Mouse (Mus musculus) central nervous system, embryonic 18 days (tissue): ENCODE data around the gene Gm20431. TPM values are rescaled to one million over a fixed set of nuclear protein-coding genes. Genes with fewer than 3 reads are reported as not detected.

Experiments
- polyA plus RNA-seq: library from polyadenylated mRNA; depleted of rRNA; stranded (reverse); fragments of >200 nt; gene quantifications from 2 replicates; pipeline ENCODE4 v1.2.3, GENCODE M21; 2012; rRNA removed

Gene Gm20431
- 6.4 and 7.0 TPM in 2 replicates for polyA plus RNA-seq

DNA sequence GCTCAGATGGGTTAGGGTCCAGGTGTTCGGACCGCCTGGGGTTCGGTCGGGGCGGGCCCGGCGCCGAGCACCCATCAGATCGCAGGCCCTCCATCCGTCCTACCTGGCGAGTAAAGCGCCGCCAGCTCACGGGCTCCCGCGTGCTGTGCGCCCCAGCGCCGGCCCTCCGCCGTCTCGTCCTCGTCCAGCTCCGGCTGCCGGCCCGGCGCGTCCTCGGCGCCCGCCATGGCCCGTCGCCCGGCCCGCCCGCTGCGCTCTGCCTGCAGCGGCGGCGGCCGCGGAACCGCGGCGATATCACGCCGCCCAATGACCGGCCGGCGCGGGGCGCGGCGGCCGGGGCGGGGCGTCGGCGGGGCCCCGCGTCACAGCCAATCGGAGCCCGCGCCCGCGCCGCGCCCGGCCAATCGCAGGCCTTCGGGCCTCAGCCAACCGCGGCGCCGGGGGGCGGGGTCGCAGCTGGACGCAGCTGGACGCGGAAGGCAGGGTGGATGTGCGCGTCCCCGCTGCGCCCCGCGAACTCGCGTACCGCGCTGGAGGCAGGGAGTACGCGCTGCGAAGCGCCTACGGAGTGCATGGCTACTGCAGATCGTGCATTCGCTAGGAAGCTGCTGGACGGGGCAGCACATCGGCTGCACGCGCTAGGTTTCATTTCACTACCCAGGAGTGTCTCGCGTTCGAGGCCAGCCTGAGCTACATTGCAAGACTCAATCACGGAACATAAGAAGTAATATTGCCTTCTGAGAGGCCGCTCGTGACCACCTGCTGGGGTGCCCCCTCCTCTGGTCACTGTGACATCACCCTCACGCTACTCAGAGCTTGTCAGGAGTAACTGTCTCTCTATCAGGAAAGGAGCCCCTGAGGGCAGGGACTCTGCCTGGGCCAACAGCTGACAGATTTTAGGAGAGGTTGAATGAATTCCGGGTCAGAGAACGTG is at the start of gene Gm20431:
Gene Gm20431, minus strand, starts transcription at position 227 of the 934 bp plus-strand sequence.

DNA sequence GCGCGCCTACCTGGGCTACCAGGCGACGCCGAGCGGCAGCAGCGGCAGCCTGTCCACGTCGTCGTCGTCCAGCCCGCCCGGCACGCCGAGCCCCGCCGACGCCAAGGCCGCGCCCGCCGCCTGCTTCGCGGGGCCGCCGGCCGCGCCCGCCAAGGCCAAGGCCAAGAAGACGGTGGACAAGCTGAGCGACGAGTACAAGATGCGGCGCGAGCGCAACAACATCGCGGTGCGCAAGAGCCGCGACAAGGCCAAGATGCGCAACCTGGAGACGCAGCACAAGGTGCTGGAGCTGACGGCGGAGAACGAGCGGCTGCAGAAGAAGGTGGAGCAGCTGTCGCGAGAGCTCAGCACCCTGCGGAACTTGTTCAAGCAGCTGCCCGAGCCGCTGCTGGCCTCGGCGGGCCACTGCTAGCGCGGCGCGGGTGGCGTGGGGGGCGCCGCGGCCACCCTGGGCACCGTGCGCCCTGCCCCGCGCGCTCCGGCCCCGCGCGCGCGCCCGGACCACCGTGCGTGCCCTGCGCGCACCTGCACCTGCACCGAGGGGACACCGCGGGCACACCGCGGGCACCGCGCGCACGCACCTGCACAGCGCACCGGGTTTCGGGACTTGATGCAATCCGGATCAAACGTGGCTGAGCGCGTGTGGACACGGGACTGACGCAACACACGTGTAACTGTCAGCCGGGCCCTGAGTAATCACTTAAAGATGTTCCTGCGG is 28.4 kb upstream of the Gm20431 start, which contains the start of gene Tmem189:
Gene Tmem189, minus strand, starts transcription at position 322 of the 718 bp plus-strand sequence.

DNA sequence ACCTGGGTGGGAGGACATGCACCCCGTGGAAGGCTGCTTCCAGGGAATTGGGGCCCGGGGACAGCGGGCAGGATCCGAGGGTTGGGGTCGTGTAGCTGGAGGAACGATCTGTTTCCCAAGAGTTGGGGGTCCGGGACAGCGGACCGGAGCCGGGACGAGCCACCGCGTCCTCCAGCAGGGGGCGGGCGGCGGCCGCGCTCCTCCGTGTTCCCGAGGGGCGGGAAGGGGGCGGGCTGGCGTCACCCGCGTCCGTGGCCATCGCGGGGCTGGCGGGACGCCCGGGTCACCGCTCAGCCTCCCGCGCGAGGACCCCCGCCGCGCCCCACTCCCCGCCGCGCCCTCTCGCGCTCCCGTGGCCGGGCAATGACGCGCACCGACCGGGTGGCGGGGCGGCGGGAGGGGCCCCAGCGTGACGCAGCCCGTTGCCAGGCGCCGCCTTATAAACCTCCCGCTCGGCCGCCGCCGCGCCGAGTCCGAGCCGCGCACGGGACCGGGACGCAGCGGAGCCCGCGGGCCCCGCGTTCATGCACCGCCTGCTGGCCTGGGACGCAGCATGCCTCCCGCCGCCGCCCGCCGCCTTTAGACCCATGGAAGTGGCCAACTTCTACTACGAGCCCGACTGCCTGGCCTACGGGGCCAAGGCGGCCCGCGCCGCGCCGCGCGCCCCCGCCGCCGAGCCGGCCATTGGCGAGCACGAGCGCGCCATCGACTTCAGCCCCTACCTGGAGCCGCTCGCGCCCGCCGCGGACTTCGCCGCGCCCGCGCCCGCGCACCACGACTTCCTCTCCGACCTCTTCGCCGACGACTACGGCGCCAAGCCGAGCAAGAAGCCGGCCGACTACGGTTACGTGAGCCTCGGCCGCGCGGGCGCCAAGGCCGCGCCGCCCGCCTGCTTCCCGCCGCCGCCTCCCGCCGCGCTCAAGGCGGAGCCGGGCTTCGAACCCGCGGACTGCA is 27.5 kb upstream of the Gm20431 start, which contains the start of gene Cebpb:
Gene Cebpb, plus strand, starts transcription at position 418 of the 954 bp plus-strand sequence.

DNA sequence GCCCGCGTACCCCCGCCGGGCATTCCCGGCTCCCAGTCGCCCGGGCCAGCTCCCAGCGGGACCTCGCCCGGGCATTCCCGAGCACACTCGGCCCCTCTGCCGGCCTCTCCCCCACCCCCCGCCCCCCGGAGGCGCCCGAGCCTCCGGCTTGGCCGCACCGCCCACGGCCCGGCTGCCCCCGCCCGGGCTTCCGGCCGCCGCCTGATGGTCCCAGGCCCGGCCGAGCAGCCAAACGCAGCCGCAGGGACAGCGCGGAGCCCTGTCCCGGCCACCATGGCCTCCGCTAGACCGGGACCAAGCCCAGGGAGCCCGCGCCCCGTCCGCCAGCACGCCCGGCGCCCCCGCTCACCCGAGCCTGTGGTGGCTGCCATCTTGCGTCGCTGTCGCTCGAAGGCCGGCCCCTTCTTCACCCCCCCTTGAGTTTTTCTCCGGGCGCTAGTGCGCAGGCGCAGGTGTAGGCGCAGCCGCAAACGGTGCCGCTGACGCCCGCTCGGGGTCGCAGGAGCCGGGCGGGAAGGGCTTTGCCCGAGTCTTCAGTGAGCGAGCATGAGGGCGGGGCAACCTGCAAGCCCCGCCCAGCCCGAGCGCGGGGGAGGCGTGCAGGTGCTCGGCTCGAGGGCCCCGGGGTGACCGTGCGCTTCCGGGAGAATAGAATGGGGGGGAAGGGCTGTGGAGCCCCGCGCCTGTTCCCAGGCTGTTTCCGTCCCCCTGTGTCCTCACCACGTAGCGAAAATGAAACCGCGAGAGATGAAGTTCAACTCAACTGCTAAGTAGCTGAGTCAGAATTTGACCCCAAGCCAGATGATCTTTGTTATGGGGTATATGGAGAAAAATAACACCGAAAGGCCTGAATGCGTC is 29.5 kb downstream of the Gm20431 start, which contains the start of gene Ube2v1:
Gene Ube2v1, minus strand, starts transcription at position 505 of the 858 bp plus-strand sequence.

Other genes with a start within 250 kb of the Gm20431 start
- gene Slc9a8, start 239.8 kb downstream of the Gm20431 start, polyA plus RNA-seq = 36.3 and 36.4 TPM in 2 replicates
- 99.2 and 101 TPM in 2 replicates for gene Rnf114, start 168.9 kb downstream of the Gm20431 start, polyA plus RNA-seq
- gene Spata2, start 168.6 kb downstream of the Gm20431 start, polyA plus RNA-seq = 36.9 and 41.0 TPM in 2 replicates
- gene Snai1, start 123.3 kb downstream of the Gm20431 start, polyA plus RNA-seq = 4.3 and 4.5 TPM in 2 replicates
- 123 and 141 TPM in 2 replicates for gene Ube2v1, start 29.4 kb downstream of the Gm20431 start, polyA plus RNA-seq
- 6.5 and 11.2 TPM in 2 replicates for gene Cebpb, start 27.4 kb upstream of the Gm20431 start, polyA plus RNA-seq
- 49.9 and 51.5 TPM in 2 replicates for gene Tmem189, start 28.3 kb upstream of the Gm20431 start, polyA plus RNA-seq